ENCODE assay signal across 8 mouse cellular contexts in the genomic region with DNA sequence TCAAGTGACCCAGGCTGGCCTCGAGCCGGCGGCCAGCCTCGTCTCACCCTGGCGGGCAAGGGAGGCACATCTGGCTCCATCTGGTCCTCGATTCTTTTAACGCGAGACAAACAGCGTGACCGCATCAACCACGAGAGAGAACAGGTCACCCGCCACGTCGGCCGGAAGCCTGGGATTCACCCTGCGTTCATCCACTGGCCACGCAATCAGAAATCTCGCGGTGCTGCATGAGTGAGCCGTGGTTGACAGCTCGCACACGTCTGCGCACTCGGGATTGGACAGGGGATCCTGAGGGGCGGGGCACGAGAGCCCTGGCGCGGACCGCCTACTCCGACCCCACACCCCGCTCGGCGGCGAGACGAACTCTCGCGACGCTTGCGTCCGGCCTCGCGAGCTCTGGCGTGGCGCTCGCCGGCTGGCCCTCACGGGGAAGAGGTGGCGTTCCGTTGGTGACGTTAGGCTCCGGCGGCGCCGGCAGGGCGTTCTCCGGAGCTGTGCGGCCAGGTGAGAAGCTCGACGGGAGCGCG. TPM values are rescaled to one million over a fixed set of nuclear protein-coding genes. Genes with fewer than 3 reads are reported as not detected.
A peak's percentile ranks its signal among the peaks of the same experiment; 100 is the strongest.
DNase-seq lines count a peak whose midpoint lies in the region; ATAC-seq and TF ChIP-seq lines count a peak whose summit lies in the region.

TSS of gene Nktr (plus strand) at position 378 of the 527 bp plus-strand sequence.

- no peaks in the 10 kb centered on the region for H3K27me3 ChIP-seq in heart, embryonic 12.5 days (replicated peaks)
- no peaks in the 10 kb centered on the region for H3K27me3 ChIP-seq in kidney, postnatal 0 days (ENCODE audit: insufficient read depth, low read length)
- no peaks in the 10 kb centered on the region for H3K27me3 ChIP-seq in liver, embryonic 11.5 days (replicated peaks; ENCODE audit: control insufficient read depth, insufficient read depth, low read length)
- H3K27me3 ChIP-seq in stomach, embryonic 14.5 days (ENCODE audit: control insufficient read depth, insufficient read depth, low read length): no peaks in the 10 kb centered on the region

- H3K36me3 ChIP-seq in heart, embryonic 12.5 days: peaks cover 12% of the 10 kb centered on the region; the same call in 1 of the 2 replicates
- no peaks in the 10 kb centered on the region for H3K36me3 ChIP-seq in kidney, postnatal 0 days (ENCODE audit: insufficient read depth, low read length)
- H3K36me3 ChIP-seq in liver, embryonic 11.5 days (ENCODE audit: control insufficient read depth, insufficient read depth, low read length): peaks cover 3% of the 10 kb centered on the region; the same call in 1 of the 2 replicates
- no peaks in the 10 kb centered on the region for H3K36me3 ChIP-seq in stomach, embryonic 14.5 days (ENCODE audit: control insufficient read depth, insufficient read depth, low read length)

- H3K9me3 ChIP-seq in heart, embryonic 12.5 days (replicated peaks): 0 out of 2 replicates have a peak, but pooled peaks cover 7% of the 10 kb centered on the region
- H3K9me3 ChIP-seq in kidney, postnatal 0 days (replicated peaks; ENCODE audit: low read length): no peaks in the 10 kb centered on the region
- no peaks in the 10 kb centered on the region for H3K9me3 ChIP-seq in liver, embryonic 11.5 days (ENCODE audit: control insufficient read depth, low read length)
- H3K9me3 ChIP-seq in stomach, embryonic 14.5 days (ENCODE audit: control insufficient read depth, low read depth, low read length): 0 out of 2 replicates have a peak, but pooled peaks cover 2% of the 10 kb centered on the region

- peak; percentile 99 for DNase-seq in CD4-positive helper T cell, adult 2 months (ENCODE audit: low read depth, low spot score)
- DNase-seq in brain, embryonic 18.5 days (ENCODE audit: low read depth, low spot score): peak; percentile 96
- peak; percentile 99 for DNase-seq in kidney, postnatal 0 days (ENCODE audit: low spot score)
- DNase-seq in liver, embryonic 11.5 days (ENCODE audit: low spot score): peak; percentile 96
- DNase-seq in naive thymus-derived CD4-positive, alpha-beta T cell, adult 2 months (ENCODE audit: low read depth): peak; percentile 98

- H3K4me1 ChIP-seq in heart, embryonic 12.5 days (replicated peaks): peaks cover 14% of the 10 kb centered on the region
- 0 out of 2 replicates have a peak, but pooled peaks cover 2% of the 10 kb centered on the region for H3K4me1 ChIP-seq in kidney, postnatal 0 days (replicated peaks; ENCODE audit: insufficient read depth, low read length)
- peaks cover 4% of the 10 kb centered on the region; the same call in 1 of the 2 replicates for H3K4me1 ChIP-seq in liver, embryonic 11.5 days (replicated peaks; ENCODE audit: control insufficient read depth, insufficient read depth, low read length)
- H3K4me1 ChIP-seq in stomach, embryonic 14.5 days (ENCODE audit: control insufficient read depth, insufficient read depth, low read length): peaks cover 7% of the 10 kb centered on the region; the same call in 1 of the 2 replicates

- H3K9ac ChIP-seq in heart, embryonic 12.5 days: peak within 1 kb of the TSS; percentile 99
- peak within 1 kb of the TSS; percentile 95 for H3K9ac ChIP-seq in kidney, postnatal 0 days (ENCODE audit: low read depth, low read length)
- peak within 1 kb of the TSS; percentile 91 for H3K9ac ChIP-seq in liver, embryonic 11.5 days (ENCODE audit: low read depth, low read length)
- peak within 1 kb of the TSS; percentile 95 for H3K9ac ChIP-seq in stomach, embryonic 14.5 days (replicated peaks; ENCODE audit: low read depth, low read length)

- under 1% methylated on average over 61 of the region's 61 CpGs for WGBS in heart, embryonic 12.5 days
- WGBS in kidney, postnatal 0 days: under 1% methylated on average over 60 of the region's 61 CpGs
- under 1% methylated on average over 61 of the region's 61 CpGs for WGBS in liver, embryonic 11.5 days
- under 1% methylated on average over 57 of the region's 61 CpGs for WGBS in stomach, embryonic 14.5 days

- peak; percentile 95 for ATAC-seq in erythroid progenitor cell, adult 5-6 weeks (replicated peaks; ENCODE audit: low FRiP score, poor library complexity, severe bottlenecking)
- peak; percentile 99 for ATAC-seq in heart, embryonic 12.5 days (ENCODE audit: insufficient number of reproducible peaks, low FRiP score)
- peak; percentile 99 for ATAC-seq in kidney, postnatal 0 days (replicated peaks; ENCODE audit: low FRiP score, low read depth)
- peak; percentile 99 for ATAC-seq in liver, embryonic 11.5 days (replicated peaks; ENCODE audit: low FRiP score)
- ATAC-seq in stomach, embryonic 14.5 days (ENCODE audit: insufficient number of reproducible peaks, insufficient read depth, low FRiP score, low read depth): peak; percentile 99

- TF ChIP-seq CTCF in kidney, postnatal 0 days (IDR thresholded peaks at IDR 0.05; ENCODE audit: low read depth): peak; percentile 38

- peak within 1 kb of the TSS; percentile 100 for H3K27ac ChIP-seq in heart, embryonic 12.5 days (ENCODE audit: poor library complexity, severe bottlenecking)
- peak within 1 kb of the TSS; percentile 98 for H3K27ac ChIP-seq in kidney, postnatal 0 days
- peak within 1 kb of the TSS; percentile 96 for H3K27ac ChIP-seq in liver, embryonic 11.5 days (ENCODE audit: low read depth, low read length)
- peak within 1 kb of the TSS; percentile 97 for H3K27ac ChIP-seq in stomach, embryonic 14.5 days (ENCODE audit: low read length)

- H3K4me2 ChIP-seq in heart, embryonic 12.5 days: peak within 1 kb of the TSS; percentile 80
- peak within 1 kb of the TSS; percentile 84 for H3K4me2 ChIP-seq in kidney, postnatal 0 days (ENCODE audit: low read length)
- peak within 1 kb of the TSS; percentile 90 for H3K4me2 ChIP-seq in liver, embryonic 11.5 days
- peak within 1 kb of the TSS; percentile 87 for H3K4me2 ChIP-seq in stomach, embryonic 14.5 days (replicated peaks; ENCODE audit: low read depth, low read length)

- peak within 1 kb of the TSS; percentile 100 for H3K4me3 ChIP-seq in heart, embryonic 12.5 days
- peak within 1 kb of the TSS; percentile 71 for H3K4me3 ChIP-seq in kidney, postnatal 0 days (replicated peaks; ENCODE audit: low read depth, low read length)
- peak within 1 kb of the TSS; percentile 82 for H3K4me3 ChIP-seq in liver, embryonic 11.5 days (ENCODE audit: low read depth, low read length)
- peak within 1 kb of the TSS; percentile 95 for H3K4me3 ChIP-seq in stomach, embryonic 14.5 days (ENCODE audit: low read depth, low read length)

RNA-seq across cellular contexts. Expression of gene Nktr, which starts in this region (rescaled TPM):
- 225 and 240 TPM in 2 replicates for total RNA-seq in erythroid progenitor cell, adult 5-6 weeks (2015; ENCODE audit: low replicate concordance)
- total RNA-seq in erythroid progenitor cell, adult 5-6 weeks (2017; ENCODE audit: low replicate concordance): 322 and 375 TPM in 2 replicates
- polyA plus RNA-seq in heart, embryonic 12.5 days (2016; fragmentation: Nextera tagmentation; extraction: Ambion mirVana): 53.6 and 61.4 TPM in 2 replicates
- polyA plus RNA-seq in kidney, postnatal 0 days (2015; fragmentation: Nextera tagmentation; extraction: Ambion mirVana): 42.8 and 44.7 TPM in 2 replicates
- polyA plus RNA-seq in liver, embryonic 11.5 days (2014; fragmentation: Nextera tagmentation; extraction: Ambion mirVana): 47.3 and 48.2 TPM in 2 replicates
- polyA plus RNA-seq in stomach, embryonic 14.5 days (2014; fragmentation: Nextera tagmentation; extraction: Ambion mirVana): 88.1 and 102 TPM in 2 replicates

Comparison
In these comparisons a context has a peak if more than half of its experiments do, and no peak if none do; other contexts are left out.
1. Peak in every context shown above with its lines: DNase-seq, ATAC-seq, H3K4me3 ChIP-seq and H3K27ac ChIP-seq.